Mouse (Mus musculus): Measurements from ENCODE around the gene Sympk.
"Not testable (repeated sequence)": the region's sequence is repeated elsewhere in the genome, so short reads cannot be mapped to it uniquely, and the experiment has no call there.

Sympk gene

GRCm38 (mm10) chr7:19052345-19053135 lies 28.4 kb downstream of the Sympk start:
- DNase-seq = no peak

GRCm38 (mm10) chr7:19053136-19053532 lies 29.0 kb downstream of the Sympk start:
- no peak for DNase-seq

GRCm38 (mm10) chr7:19054047-19054776 lies 30.0 kb downstream of the Sympk start, which contains the start of gene Rsph6a:
Rsph6a (plus strand) TSS chr7:19054690.
- DNase-seq = no peak

- DNase-seq = no peak
These were observed 30.6 kb downstream of the Sympk start for GRCm38 (mm10) chr7:19054777-19055076.

- no peak for DNase-seq
These were observed 30.9 kb downstream of the Sympk start for GRCm38 (mm10) chr7:19055108-19055507.

- DNase-seq = no peak
These were observed 33.2 kb downstream of the Sympk start for GRCm38 (mm10) chr7:19057405-19057804.

- no peak for DNase-seq
These were observed 41.7 kb downstream of the Sympk start for GRCm38 (mm10) chr7:19065896-19066295.

GRCm38 (mm10) chr7:19067063-19067462 lies 42.9 kb downstream of the Sympk start:
- DNase-seq = no peak

- DNase-seq = no peak
These were observed 43.8 kb downstream of the Sympk start for GRCm38 (mm10) chr7:19067935-19068334.

GRCm38 (mm10) chr7:19068707-19069106 lies 44.5 kb downstream of the Sympk start:
- peak; percentile 91 for DNase-seq

- DNase-seq = no peak
These were observed 45.3 kb downstream of the Sympk start for GRCm38 (mm10) chr7:19069500-19069899.

- not testable (repeated sequence) for DNase-seq
These were observed 46.8 kb downstream of the Sympk start for GRCm38 (mm10) chr7:19071024-19071423.

GRCm38 (mm10) chr7:19073504-19073903 lies 49.3 kb downstream of the Sympk start:
- DNase-seq = peak; percentile 60

- DNase-seq = no peak
These were observed 50.3 kb downstream of the Sympk start for GRCm38 (mm10) chr7:19074494-19074893.

- no peak for DNase-seq
These were observed 51.1 kb downstream of the Sympk start for GRCm38 (mm10) chr7:19075231-19075630.

- DNase-seq = peak; percentile 96
These were observed 51.8 kb downstream of the Sympk start, which contains the start of gene Dmwd for GRCm38 (mm10) chr7:19075723-19076585. Dmwd (plus strand) TSS chr7:19076227.

- no peak for DNase-seq
These were observed 52.4 kb downstream of the Sympk start for GRCm38 (mm10) chr7:19076586-19076991.

GRCm38 (mm10) chr7:19077761-19078160 lies 53.6 kb downstream of the Sympk start:
- DNase-seq = peak; percentile 67

- no peak for DNase-seq
These were observed 54.6 kb downstream of the Sympk start for GRCm38 (mm10) chr7:19078732-19079131.

- no peak for DNase-seq
These were observed 56.3 kb downstream of the Sympk start for GRCm38 (mm10) chr7:19080451-19080950.

GRCm38 (mm10) chr7:19082171-19082570 lies 58.0 kb downstream of the Sympk start:
- DNase-seq = no peak

- DNase-seq = peak; percentile 56
These were observed 58.9 kb downstream of the Sympk start for GRCm38 (mm10) chr7:19083096-19083495.

- no peak for DNase-seq
These were observed 59.5 kb downstream of the Sympk start, which contains the start of gene Dmpk for GRCm38 (mm10) chr7:19083701-19084100. Dmpk (plus strand) TSS chr7:19083849.
